Mouse (Mus musculus): Measurements from ENCODE around the gene Cabp4. TPM values are rescaled to one million over a fixed set of nuclear protein-coding genes. Genes with fewer than 3 reads are reported as not detected.

The Cabp4 gene
- polyA plus RNA-seq, 2 experiments = 0.15 TPM; not detected in 1

GRCm38 (mm10) chr19:4103294-4103693 lies 40.5 kb downstream of the Cabp4 start:
- Histone ChIP-seq H3K27ac (no peak overlapping the region), H3K4me3 (ENCODE audit: insufficient read depth in 1 of 2, low read depth in 2 of 2, low read length in 2 of 2) (no peak overlapping the region), H3K27me3 (ENCODE audit: control insufficient read depth, insufficient read depth, low read length) (peaks cover 28% of the 10 kb centered on the region), H3K4me1 (replicated peaks; ENCODE audit: control insufficient read depth in 2 of 2, insufficient read depth in 2 of 2, low read length in 1 of 2) (peaks cover 12 to 14% of the 10 kb centered on the region in 2 experiments), H3K36me3 (replicated peaks; ENCODE audit: control insufficient read depth, insufficient read depth, low read depth) (no peaks in the 10 kb centered on the region), H3K9me3 (ENCODE audit: control insufficient read depth, low read length) (no peaks in the 10 kb centered on the region), H3K9ac (replicated peaks) (no peak overlapping the region), H3K4me2 (ENCODE audit: low read depth) (no peak overlapping the region)
- no peak for DNase-seq (ENCODE audit: low read depth in 3 of 3, low spot score in 3 of 3)
- TF ChIP-seq CTCF (IDR thresholded peaks at IDR 0.05; ENCODE audit: low read depth) (no peak), EP300 (IDR thresholded peaks at IDR 0.05; ENCODE audit: low read depth) (no peak)
- ATAC-seq (ENCODE audit: insufficient read depth) = no peak
- WGBS (ENCODE audit: insufficient replicate concordance) = 90% methylated on average over 18 of the region's 18 CpGs

GRCm38 (mm10) chr19:4102626-4103025 lies 41.2 kb downstream of the Cabp4 start:
- WGBS (ENCODE audit: insufficient replicate concordance) = 82% methylated on average over 12 of the region's 12 CpGs
- Histone ChIP-seq H3K27me3 (ENCODE audit: control insufficient read depth, insufficient read depth, low read length) (peaks cover 28% of the 10 kb centered on the region), H3K4me2 (ENCODE audit: low read depth) (no peak overlapping the region), H3K9me3 (ENCODE audit: control insufficient read depth, low read length) (no peaks in the 10 kb centered on the region), H3K4me1 (replicated peaks; ENCODE audit: control insufficient read depth in 2 of 2, insufficient read depth in 2 of 2, low read length in 1 of 2) (peaks cover 18 to 21% of the 10 kb centered on the region in 2 experiments), H3K36me3 (replicated peaks; ENCODE audit: control insufficient read depth, insufficient read depth, low read depth) (no peaks in the 10 kb centered on the region), H3K4me3 (ENCODE audit: insufficient read depth in 1 of 2, low read depth in 2 of 2, low read length in 2 of 2) (no peak overlapping the region), H3K9ac (replicated peaks) (no peak overlapping the region), H3K27ac (no peak overlapping the region)
- TF ChIP-seq CTCF (IDR thresholded peaks at IDR 0.05; ENCODE audit: low read depth) (no peak), EP300 (IDR thresholded peaks at IDR 0.05; ENCODE audit: low read depth) (no peak)
- DNase-seq (ENCODE audit: low read depth in 3 of 3, low spot score in 3 of 3) = no peak
- no peak for ATAC-seq (ENCODE audit: insufficient read depth)

GRCm38 (mm10) chr19:4102049-4102448 lies 41.8 kb downstream of the Cabp4 start:
- H3K27ac ChIP-seq = no peak overlapping the region
- TF ChIP-seq CTCF (IDR thresholded peaks at IDR 0.05; ENCODE audit: low read depth) (no peak), EP300 (IDR thresholded peaks at IDR 0.05; ENCODE audit: low read depth) (no peak)
- no peak overlapping the region for H3K4me2 ChIP-seq (ENCODE audit: low read depth)
- no peaks in the 10 kb centered on the region for H3K9me3 ChIP-seq (ENCODE audit: control insufficient read depth, low read length)
- no peak overlapping the region for H3K4me3 ChIP-seq (ENCODE audit: insufficient read depth in 1 of 2, low read depth in 2 of 2, low read length in 2 of 2)
- no peak overlapping the region for H3K9ac ChIP-seq (replicated peaks)
- H3K4me1 ChIP-seq (replicated peaks; ENCODE audit: control insufficient read depth in 2 of 2, insufficient read depth in 2 of 2, low read length in 1 of 2) = peaks cover 19 to 22% of the 10 kb centered on the region in 2 experiments
- ATAC-seq (ENCODE audit: insufficient read depth) (no peak), DNase-seq (ENCODE audit: low read depth in 3 of 3, low spot score in 3 of 3) (no peak)
- no peaks in the 10 kb centered on the region for H3K36me3 ChIP-seq (replicated peaks; ENCODE audit: control insufficient read depth, insufficient read depth, low read depth)
- peaks cover 28% of the 10 kb centered on the region for H3K27me3 ChIP-seq (ENCODE audit: control insufficient read depth, insufficient read depth, low read length)
- 61% methylated on average over 2 of the region's 2 CpGs for WGBS (ENCODE audit: insufficient replicate concordance)

- Histone ChIP-seq H3K36me3 (replicated peaks; ENCODE audit: control insufficient read depth, insufficient read depth, low read depth) (no peaks in the 10 kb centered on the region), H3K4me3 (ENCODE audit: insufficient read depth in 1 of 2, low read depth in 2 of 2, low read length in 2 of 2) (no peak overlapping the region), H3K9ac (replicated peaks) (no peak overlapping the region), H3K27me3 (ENCODE audit: control insufficient read depth, insufficient read depth, low read length) (peaks cover 28% of the 10 kb centered on the region), H3K27ac (no peak overlapping the region), H3K9me3 (ENCODE audit: control insufficient read depth, low read length) (no peaks in the 10 kb centered on the region), H3K4me2 (ENCODE audit: low read depth) (no peak overlapping the region), H3K4me1 (replicated peaks; ENCODE audit: control insufficient read depth in 2 of 2, insufficient read depth in 2 of 2, low read length in 1 of 2) (peaks cover 21 to 23% of the 10 kb centered on the region in 2 experiments)
- DNase-seq (ENCODE audit: low read depth in 3 of 3, low spot score in 3 of 3) = no peak
- no peak for ATAC-seq (ENCODE audit: insufficient read depth)
- WGBS (ENCODE audit: insufficient replicate concordance) = 83% methylated on average over 6 of the region's 6 CpGs
- TF ChIP-seq CTCF (IDR thresholded peaks at IDR 0.05; ENCODE audit: low read depth) (no peak), EP300 (IDR thresholded peaks at IDR 0.05; ENCODE audit: low read depth) (no peak)
Observed at GRCm38 (mm10) chr19:4101466-4101865, 42.4 kb downstream of the Cabp4 start.

GRCm38 (mm10) chr19:4100718-4101261 lies 43.0 kb downstream of the Cabp4 start:
- no peak overlapping the region for H3K27ac ChIP-seq
- peak overlapping the region; percentile 55 to 58 for H3K4me3 ChIP-seq (ENCODE audit: insufficient read depth in 1 of 2, low read depth in 2 of 2, low read length in 2 of 2)
- no peaks in the 10 kb centered on the region for H3K36me3 ChIP-seq (replicated peaks; ENCODE audit: control insufficient read depth, insufficient read depth, low read depth)
- H3K9ac ChIP-seq (replicated peaks) = no peak overlapping the region
- no peak for DNase-seq (ENCODE audit: low read depth in 3 of 3, low spot score in 3 of 3)
- peaks cover 28% of the 10 kb centered on the region for H3K27me3 ChIP-seq (ENCODE audit: control insufficient read depth, insufficient read depth, low read length)
- H3K9me3 ChIP-seq (ENCODE audit: control insufficient read depth, low read length) = no peaks in the 10 kb centered on the region
- WGBS (ENCODE audit: insufficient replicate concordance) = 2% methylated on average over 52 of the region's 52 CpGs
- TF ChIP-seq EP300 (IDR thresholded peaks at IDR 0.05; ENCODE audit: low read depth) (no peak), CTCF (IDR thresholded peaks at IDR 0.05; ENCODE audit: low read depth) (no peak)
- no peak for ATAC-seq (ENCODE audit: insufficient read depth)
- peak overlapping the region; percentile 90 for H3K4me2 ChIP-seq (ENCODE audit: low read depth)
- H3K4me1 ChIP-seq (replicated peaks; ENCODE audit: control insufficient read depth in 2 of 2, insufficient read depth in 2 of 2, low read length in 1 of 2) = peaks cover 24 to 29% of the 10 kb centered on the region in 2 experiments
